Mouse (Mus musculus) testis, adult 2 months (tissue): ENCODE data around the gene Rasa3. TPM values are rescaled to one million over a fixed set of nuclear protein-coding genes. Genes with fewer than 3 reads are reported as not detected.

Source experiments
- H3K27ac ChIP-seq: fragments of 200-500 bp; 2 replicates; pipeline ENCODE4 v1.5.1; 2012; ENCODE audit warnings: low read depth, low read length; ENCODE audit not compliant: control insufficient read depth, insufficient read depth
- H3K27me3 ChIP-seq: fragments of 200-500 bp; 2 replicates; pipeline ENCODE4 v1.6.1; 2012; ENCODE audit warnings: mild to moderate bottlenecking, low read length, moderate library complexity; ENCODE audit not compliant: control insufficient read depth, insufficient read depth
- H3K36me3 ChIP-seq: fragments of 200-500 bp; 2 replicates; pipeline ENCODE4 v1.6.1; 2012; ENCODE audit warnings: mild to moderate bottlenecking, low read length; ENCODE audit not compliant: control insufficient read depth, insufficient read depth
- H3K4me1 ChIP-seq: fragments of 200-500 bp; 2 replicates; pipeline ENCODE4 v1.6.1; 2012; ENCODE audit warnings: low read length; ENCODE audit not compliant: control insufficient read depth, insufficient read depth
- H3K4me3 ChIP-seq: fragments of 200-500 bp; 2 replicates; pipeline ENCODE4 v1.5.1; 2012; ENCODE audit warnings: low read depth, mild to moderate bottlenecking, low read length, moderate library complexity, mixed read lengths; ENCODE audit not compliant: control insufficient read depth
- CTCF ChIP-seq: fragments of 200-500 bp; IDR thresholded peaks from 2 replicates; pipeline ENCODE4 v1.5.1; 2012; ENCODE audit warnings: low read depth, mild to moderate bottlenecking, inconsistent platforms, low read length, moderate library complexity; ENCODE audit not compliant: control insufficient read depth, insufficient read depth, insufficient replicate concordance
- POLR2A ChIP-seq: fragments of 200-500 bp; IDR thresholded peaks from 2 replicates; pipeline ENCODE4 v1.6.1; 2012; ENCODE audit warnings: low read depth, mild to moderate bottlenecking, inconsistent platforms, low read length, moderate library complexity; ENCODE audit not compliant: control insufficient read depth
- polyA plus RNA-seq: library from polyadenylated mRNA; depleted of rRNA; stranded (reverse); fragments of >200 nt; gene quantifications from 2 replicates; pipeline ENCODE4 v1.2.3, GENCODE M21; 2012

Gene Rasa3
- polyA plus RNA-seq, 1 experiment = 41.0 TPM

DNA sequence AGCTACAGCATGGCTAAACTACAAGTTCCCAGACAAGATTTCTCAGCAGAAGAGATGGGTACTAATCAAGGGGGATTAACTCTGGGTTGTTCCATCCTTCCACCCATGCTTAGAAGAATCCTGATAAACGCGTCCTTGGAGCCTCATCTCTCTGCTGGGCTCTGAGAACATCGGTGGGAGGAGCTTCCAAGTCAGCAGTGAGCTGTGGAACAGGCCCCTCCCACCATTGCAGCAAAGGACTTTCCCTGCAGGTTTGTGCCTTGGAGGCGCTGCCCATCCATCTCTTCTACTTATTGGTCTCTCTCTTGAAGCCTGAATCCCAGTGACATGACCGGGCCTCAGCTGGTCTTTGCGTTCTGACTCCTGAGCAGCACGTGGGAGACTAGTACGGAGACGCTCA lies 36.2 kb downstream of the Rasa3 start:
- no peaks in the 10 kb centered on the region for H3K27me3 ChIP-seq
- TF ChIP-seq CTCF (no peak), POLR2A (no peak)
- no peaks in the 10 kb centered on the region for H3K36me3 ChIP-seq
- peak overlapping the region; percentile 25; the same call in 1 of the 2 replicates for H3K27ac ChIP-seq
- no peak overlapping the region for H3K4me3 ChIP-seq
- peaks cover 2% of the 10 kb centered on the region; the same call in 1 of the 2 replicates for H3K4me1 ChIP-seq

GRCm38 (mm10) chr8:13640452-13640883 lies 36.9 kb downstream of the Rasa3 start:
- no peaks in the 10 kb centered on the region for H3K27me3 ChIP-seq
- peaks cover 2% of the 10 kb centered on the region; the same call in 1 of the 2 replicates for H3K4me1 ChIP-seq
- no peaks in the 10 kb centered on the region for H3K36me3 ChIP-seq
- no peak overlapping the region for H3K4me3 ChIP-seq
- TF ChIP-seq POLR2A = no peak
- no peak for TF ChIP-seq CTCF
- H3K27ac ChIP-seq = no peak overlapping the region

DNA sequence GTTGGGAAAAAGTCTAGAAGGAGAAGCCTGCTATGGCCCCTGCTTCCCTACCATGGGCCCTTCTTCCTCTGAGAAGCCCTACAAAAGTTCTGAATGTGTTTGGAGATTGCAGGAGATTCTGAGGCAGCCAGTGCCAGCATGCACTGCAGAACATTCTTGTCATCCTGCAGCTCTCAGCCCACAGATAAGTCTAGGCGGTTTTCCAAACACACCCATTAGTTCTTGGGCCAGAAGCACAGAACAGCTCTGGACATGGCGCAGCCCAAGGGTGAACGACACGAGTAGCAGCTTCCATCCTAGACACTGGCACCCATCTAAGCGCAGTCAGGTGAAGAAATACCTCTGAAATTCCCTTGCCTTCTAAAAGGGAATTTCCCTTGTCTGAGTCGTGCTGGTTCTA lies 44.3 kb downstream of the Rasa3 start:
- Histone ChIP-seq H3K27ac (no peak overlapping the region), H3K36me3 (no peaks in the 10 kb centered on the region), H3K4me1 (no peaks in the 10 kb centered on the region), H3K27me3 (no peaks in the 10 kb centered on the region), H3K4me3 (no peak overlapping the region)
- TF ChIP-seq CTCF (no peak), POLR2A (no peak)

DNA sequence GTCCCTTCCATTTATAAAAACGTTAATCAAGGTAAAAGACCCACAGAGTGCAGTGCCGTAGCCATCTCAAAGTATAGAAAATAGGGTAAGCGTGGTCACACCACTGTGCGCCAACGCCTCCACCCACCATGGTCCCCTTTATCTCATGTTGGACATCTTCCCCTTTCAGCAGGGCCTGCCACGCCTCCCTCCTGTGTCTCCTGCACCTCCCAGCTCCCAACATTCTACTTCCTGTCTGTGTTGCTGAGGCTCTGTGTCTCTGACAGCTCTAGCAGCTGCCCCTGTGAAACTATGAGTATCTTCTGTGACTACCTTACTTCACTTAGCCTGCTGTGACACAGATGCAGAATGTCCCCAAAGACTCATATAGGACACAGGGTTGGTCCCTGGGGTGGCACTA lies 45.1 kb downstream of the Rasa3 start:
- TF ChIP-seq POLR2A (no peak), CTCF (no peak)
- H3K27ac ChIP-seq = no peak overlapping the region

DNA sequence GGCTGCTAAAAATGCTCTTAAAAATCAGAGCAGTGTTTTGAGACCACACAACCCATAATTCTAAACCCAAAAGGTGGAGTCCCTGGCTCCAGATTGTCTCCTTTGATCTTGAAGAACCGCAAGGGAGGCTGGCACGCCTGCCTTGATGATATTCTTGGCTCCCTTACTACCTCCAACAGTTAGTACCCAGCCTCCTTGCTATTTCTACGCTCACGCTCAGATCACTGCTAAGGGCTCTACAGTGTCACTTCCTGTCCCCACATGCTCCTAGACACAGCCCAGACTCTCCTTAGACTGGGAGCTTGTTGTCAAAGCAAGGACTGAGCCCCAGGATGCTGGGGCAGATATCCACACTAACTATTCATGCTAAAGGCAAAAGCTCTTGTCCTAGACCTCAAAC lies 46.6 kb downstream of the Rasa3 start:
- no peaks in the 10 kb centered on the region for H3K4me1 ChIP-seq
- H3K36me3 ChIP-seq = no peaks in the 10 kb centered on the region
- no peaks in the 10 kb centered on the region for H3K27me3 ChIP-seq
- TF ChIP-seq POLR2A (no peak), CTCF (no peak)
- H3K27ac ChIP-seq = no peak overlapping the region
- H3K4me3 ChIP-seq = no peak overlapping the region

More for the DNA sequence above, 45.1 kb downstream of the Rasa3 start:
- Histone ChIP-seq H3K4me3 (no peak overlapping the region), H3K4me1 (no peaks in the 10 kb centered on the region), H3K27me3 (no peaks in the 10 kb centered on the region), H3K36me3 (no peaks in the 10 kb centered on the region)

- no peak overlapping the region for H3K4me3 ChIP-seq
- no peaks in the 10 kb centered on the region for H3K4me1 ChIP-seq
- TF ChIP-seq POLR2A (no peak), CTCF (no peak)
- no peaks in the 10 kb centered on the region for H3K27me3 ChIP-seq
- H3K36me3 ChIP-seq = no peaks in the 10 kb centered on the region
- H3K27ac ChIP-seq = no peak overlapping the region
Measured at GRCm38 (mm10) chr8:13630171-13630570, 47.2 kb downstream of the Rasa3 start.

GRCm38 (mm10) chr8:13629351-13630090 lies 47.9 kb downstream of the Rasa3 start:
- no peak overlapping the region for H3K4me3 ChIP-seq
- no peaks in the 10 kb centered on the region for H3K27me3 ChIP-seq
- TF ChIP-seq POLR2A (no peak), CTCF (no peak)
- no peaks in the 10 kb centered on the region for H3K36me3 ChIP-seq
- no peak overlapping the region for H3K27ac ChIP-seq
- H3K4me1 ChIP-seq = peaks cover 6% of the 10 kb centered on the region
